Mouse (Mus musculus): Measurements from ENCODE around the gene Ppip5k2.

DNA sequence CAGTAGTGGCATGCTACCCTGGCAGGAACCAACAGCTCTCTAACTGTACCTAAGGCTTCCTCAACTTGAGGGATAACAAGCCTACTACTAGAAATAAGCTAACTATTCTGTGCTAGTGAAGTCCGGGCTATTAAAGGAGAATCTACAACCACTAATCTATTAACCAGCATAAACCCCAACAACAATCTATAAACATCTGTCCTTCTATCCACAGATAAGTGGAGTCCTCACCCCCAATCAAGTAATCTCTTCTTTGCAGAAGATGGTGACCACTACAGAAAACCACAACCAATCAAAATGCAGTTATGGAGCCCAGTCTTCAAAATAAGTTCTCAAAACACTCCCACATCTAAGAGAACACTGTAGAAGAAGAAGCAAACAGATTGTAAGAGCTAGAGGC, 27.1 kb downstream of the Ppip5k2 start:
- TF ChIP-seq GATA1 (IDR thresholded peaks at IDR 0.05; ENCODE audit: borderline replicate concordance, low read length) (no peak), FLI1 (IDR thresholded peaks at IDR 0.05; ENCODE audit: low read length) (no peak)

Data from megakaryocyte, embryonic 14.5 days (primary cell).